Mouse (Mus musculus) kidney, embryonic 16.5 days (tissue): ENCODE measurements at regions not wholly inside any gene's neighbourhood (a gene's known extent, or its start where the extent isn't known, plus 50 kb on each side); places are given as distances from the start of the nearest gene placed in this dataset.
"Not testable (repeated sequence)": the region's sequence is repeated elsewhere in the genome, so short reads cannot be mapped to it uniquely, and the experiment has no call there.

Experiments
- ATAC-seq: fragments of 200-750 bp; cut with Nextera tagmentation; 2 replicates; pipeline ENCODE4 v1.8.0; 2017; ENCODE audit warnings: moderate TSS enrichment; ENCODE audit not compliant: low FRiP score, low TSS enrichment
- H3K27ac ChIP-seq: fragments of 300-500 bp; sonication (generic); 2 replicates; pipeline ENCODE4 v1.5.1; 2014; ENCODE audit warnings: low read length
- H3K27me3 ChIP-seq: fragments of 300-500 bp; sonication (generic); 2 replicates; pipeline ENCODE4 v1.6.1; 2014; ENCODE audit warnings: low read length, control low read depth, mixed read lengths; ENCODE audit not compliant: insufficient read depth
- H3K36me3 ChIP-seq: fragments of 300-500 bp; sonication (generic); 2 replicates; pipeline ENCODE4 v1.6.1; 2014; ENCODE audit warnings: low read length, control low read depth, mixed read lengths; ENCODE audit not compliant: insufficient read depth
- H3K4me1 ChIP-seq: fragments of 300-500 bp; sonication (generic); 2 replicates; pipeline ENCODE4 v1.6.1; 2014; ENCODE audit warnings: low read length, control low read depth, mixed read lengths; ENCODE audit not compliant: insufficient read depth
- H3K4me2 ChIP-seq: fragments of 300-500 bp; sonication (generic); replicated peaks from 2 replicates; pipeline ENCODE4 v1.6.1; 2014; ENCODE audit warnings: low read depth, low read length
- H3K4me3 ChIP-seq: fragments of 300-500 bp; sonication (generic); 2 replicates; pipeline ENCODE4 v1.5.1; 2014; ENCODE audit warnings: mild to moderate bottlenecking, low read length
- H3K9ac ChIP-seq: fragments of 300-500 bp; sonication (generic); replicated peaks from 2 replicates; pipeline ENCODE4 v1.6.1; 2014; ENCODE audit warnings: low read length
- H3K9me3 ChIP-seq: fragments of 300-500 bp; sonication (generic); 2 replicates; pipeline ENCODE4 v1.6.1; 2016; ENCODE audit warnings: low read length, control low read depth
- WGBS: fragments of 180-500 bp; shearing (Covaris S2); extraction: QIAGEN DNeasy Blood & Tissue Kit; methylation state at CpG from one replicate; pipeline ENCODE4 v1.1.7; 2014; 5-methylcytosine and 5-hydroxymethylcytosine counted together

DNA sequence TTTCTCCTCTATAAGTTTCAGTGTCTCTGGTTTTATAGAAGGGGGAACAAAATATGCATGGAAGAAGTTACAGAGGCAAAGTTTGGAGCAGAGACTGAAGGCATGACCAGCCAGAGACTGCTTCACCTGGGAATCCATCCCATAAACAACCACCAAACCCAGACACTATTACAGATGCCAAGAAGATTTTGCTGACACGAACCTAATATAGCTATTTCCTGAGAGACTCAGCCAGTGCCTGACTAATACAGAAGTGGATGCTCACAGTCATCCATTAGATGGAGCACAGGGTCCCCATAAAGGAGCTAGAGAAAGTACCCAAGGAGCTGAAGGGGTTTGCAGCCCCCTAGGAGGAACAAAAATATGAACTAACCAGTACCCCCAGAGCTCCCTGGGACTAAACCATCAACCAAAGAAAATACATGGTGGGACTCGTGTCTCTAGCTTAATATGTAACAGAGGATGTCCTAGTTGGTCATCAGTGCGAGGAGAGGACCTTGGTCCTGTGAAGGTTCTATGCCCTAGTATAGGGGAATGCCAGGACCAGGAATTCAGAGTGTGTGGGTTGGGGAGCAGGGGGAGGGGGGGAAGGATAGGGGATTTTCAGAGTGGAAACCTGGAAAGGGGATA, 621.2 kb upstream of the Msl3l2 start:
- H3K4me1 ChIP-seq, H3K9ac ChIP-seq, H3K9me3 ChIP-seq, H3K4me2 ChIP-seq, H3K27ac ChIP-seq, H3K27me3 ChIP-seq, H3K36me3 ChIP-seq, ATAC-seq, H3K4me3 ChIP-seq: not testable (repeated sequence)
- WGBS, result 77% methylated on average over 3 of the region's 3 CpGs

DNA sequence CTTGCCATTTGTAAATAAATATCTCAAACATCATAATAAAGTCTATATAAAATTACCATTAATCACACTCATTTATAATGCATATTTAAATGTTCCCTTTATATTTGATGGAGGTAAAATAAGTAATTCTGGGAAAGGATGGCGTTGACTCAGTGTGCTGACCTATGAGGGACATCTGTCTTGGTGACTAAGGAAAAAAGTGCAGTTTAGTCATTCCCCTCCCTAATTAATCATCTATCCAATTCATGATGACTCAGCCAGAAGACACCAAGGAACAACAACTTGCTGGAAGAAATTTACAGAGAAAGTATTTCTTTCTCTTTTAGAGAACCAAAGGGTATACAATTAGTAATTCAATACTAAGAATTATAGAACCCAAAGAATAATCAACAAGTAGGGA, 584.0 kb upstream of the Msl3l2 start:
- WGBS, result 69% methylated on average over 1 of the region's 1 CpGs

DNA sequence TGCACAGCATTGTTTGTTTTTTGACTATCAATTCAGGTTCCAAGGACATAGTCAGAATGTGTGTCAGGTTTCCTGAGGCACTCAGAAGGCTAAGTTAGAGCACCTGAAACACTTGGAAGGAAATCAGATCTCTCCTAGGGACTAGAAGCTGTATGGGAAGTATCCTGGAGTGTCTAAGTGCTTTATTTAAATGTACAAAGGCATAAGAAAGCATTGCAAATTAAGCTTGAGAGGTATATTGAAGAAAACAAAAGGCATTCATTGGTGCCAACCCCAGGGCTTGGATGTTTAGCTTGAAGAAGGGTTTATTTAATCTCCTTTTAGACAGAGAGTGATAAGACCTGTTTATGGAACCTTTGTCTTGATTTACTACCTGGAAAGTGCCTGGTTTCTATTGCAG, 569.3 kb upstream of the Msl3l2 start:
- H3K4me2 ChIP-seq, result no peak overlapping the region
- H3K36me3 ChIP-seq, result no peaks in the 10 kb centered on the region
- no peak overlapping the region for H3K4me3 ChIP-seq
- H3K9ac ChIP-seq, result no peak overlapping the region
- H3K27me3 ChIP-seq, result no peaks in the 10 kb centered on the region
- H3K4me1 ChIP-seq, result no peaks in the 10 kb centered on the region
- ATAC-seq, result no peak
- no peaks in the 10 kb centered on the region for H3K9me3 ChIP-seq
- H3K27ac ChIP-seq, result no peak overlapping the region

More for the DNA sequence above, 584.0 kb upstream of the Msl3l2 start:
- Histone ChIP-seq H3K36me3 (no peaks in the 10 kb centered on the region), H3K9ac (no peak overlapping the region), H3K27me3 (no peaks in the 10 kb centered on the region), H3K4me2 (no peak overlapping the region), H3K4me3 (no peak overlapping the region), H3K27ac (no peak overlapping the region), H3K9me3 (no peaks in the 10 kb centered on the region), H3K4me1 (no peaks in the 10 kb centered on the region)
- no peak for ATAC-seq

DNA sequence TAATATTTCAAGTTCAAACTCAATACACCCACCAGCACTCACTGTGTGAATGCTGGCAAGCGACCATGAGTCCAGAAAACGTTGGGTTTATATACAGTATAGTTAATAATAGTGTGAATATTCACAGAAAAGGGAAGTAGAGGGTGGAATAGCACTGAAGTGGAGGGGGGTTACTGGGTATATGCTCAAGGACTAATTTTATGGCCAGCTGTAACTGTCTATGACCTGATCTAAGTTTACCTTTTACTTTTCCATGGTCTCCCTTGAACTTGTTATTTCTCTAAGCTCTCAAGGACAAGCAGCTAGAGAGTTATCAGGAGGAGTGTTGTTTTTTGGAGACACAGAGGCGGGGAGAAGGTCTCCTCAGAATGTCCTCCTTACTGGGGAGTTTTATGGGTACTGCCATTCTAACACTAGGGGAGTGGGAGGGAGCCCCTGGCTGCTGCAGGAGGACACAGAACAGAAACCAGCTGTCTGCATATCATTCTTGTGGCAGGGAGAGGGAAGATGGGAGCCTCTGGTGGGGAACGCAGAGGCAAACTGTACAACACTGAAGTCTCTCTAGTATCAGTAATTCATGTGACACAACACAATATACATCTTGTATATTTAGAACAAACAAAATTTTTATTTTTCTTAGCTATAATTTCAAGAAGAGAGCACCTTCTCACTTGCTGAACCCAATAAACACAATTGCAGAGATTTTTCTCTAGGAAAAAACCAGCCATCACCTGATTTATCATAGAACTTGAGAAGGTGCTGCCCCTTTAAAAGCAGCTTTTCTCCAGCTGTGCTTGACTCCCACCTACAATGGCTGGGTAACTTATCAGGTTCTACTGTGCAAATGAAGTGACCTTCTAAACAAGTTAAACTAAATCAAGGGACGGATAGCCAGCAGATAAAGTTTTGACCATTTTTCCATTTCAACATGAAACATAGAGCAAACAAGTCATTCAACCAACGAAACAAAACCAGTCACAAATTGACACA, 560.0 kb upstream of the Msl3l2 start:
- H3K36me3 ChIP-seq, result no peaks in the 10 kb centered on the region
- peak; percentile 85 for ATAC-seq
- WGBS, result 32% methylated on average over 6 of the region's 6 CpGs
- no peak overlapping the region for H3K27ac ChIP-seq
- H3K9ac ChIP-seq, result no peak overlapping the region
- no peaks in the 10 kb centered on the region for H3K9me3 ChIP-seq
- H3K4me1 ChIP-seq, result no peaks in the 10 kb centered on the region
- H3K27me3 ChIP-seq, result no peaks in the 10 kb centered on the region
- no peak overlapping the region for H3K4me3 ChIP-seq
- H3K4me2 ChIP-seq, result no peak overlapping the region

DNA sequence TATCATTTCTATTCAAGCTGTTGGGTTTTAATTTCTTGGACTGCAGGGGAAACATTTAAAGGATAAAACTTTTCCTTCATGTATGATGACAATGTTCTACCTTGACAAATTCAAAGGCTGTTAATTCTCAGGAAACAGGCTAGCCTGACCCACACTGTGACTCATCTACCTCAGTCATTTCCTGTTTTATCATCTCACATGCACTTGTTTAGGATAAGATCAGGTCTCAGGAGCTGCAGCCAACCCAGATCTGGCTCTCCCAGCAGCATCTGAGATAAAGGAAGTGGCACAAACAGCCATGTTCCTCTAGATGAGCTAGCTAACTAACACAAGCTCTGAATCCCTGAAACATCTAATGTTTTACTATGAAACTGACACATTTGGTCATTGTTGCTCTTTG, 541.8 kb upstream of the Msl3l2 start:
- no peak overlapping the region for H3K9ac ChIP-seq
- no peaks in the 10 kb centered on the region for H3K9me3 ChIP-seq
- no peak overlapping the region for H3K4me2 ChIP-seq
- H3K4me1 ChIP-seq, result no peaks in the 10 kb centered on the region
- no peaks in the 10 kb centered on the region for H3K36me3 ChIP-seq
- H3K27me3 ChIP-seq, result no peaks in the 10 kb centered on the region
- ATAC-seq, result no peak
- H3K27ac ChIP-seq, result no peak overlapping the region
- no peak overlapping the region for H3K4me3 ChIP-seq

DNA sequence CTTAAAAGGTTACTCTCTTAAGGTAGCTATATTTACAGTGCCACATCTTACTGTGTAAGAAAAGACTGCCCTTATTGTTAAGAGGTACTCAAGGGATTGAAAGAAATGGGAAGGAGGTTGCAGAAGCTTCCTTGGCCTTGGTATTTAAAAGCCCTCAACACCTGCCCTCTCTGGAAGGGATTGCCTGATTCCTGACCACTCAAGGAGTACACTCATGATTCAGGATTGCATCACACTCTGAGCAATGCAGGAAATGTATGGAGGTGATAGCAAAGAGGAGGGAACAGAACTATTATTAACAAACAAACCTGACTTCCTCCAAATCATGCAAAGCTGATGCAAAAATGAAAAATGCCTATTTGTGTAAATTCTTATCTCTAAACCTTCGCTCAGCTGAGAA, 534.0 kb upstream of the Msl3l2 start:
- H3K4me2 ChIP-seq, result no peak overlapping the region
- WGBS, result 88% methylated on average over 1 of the region's 1 CpGs
- no peak overlapping the region for H3K27ac ChIP-seq

DNA sequence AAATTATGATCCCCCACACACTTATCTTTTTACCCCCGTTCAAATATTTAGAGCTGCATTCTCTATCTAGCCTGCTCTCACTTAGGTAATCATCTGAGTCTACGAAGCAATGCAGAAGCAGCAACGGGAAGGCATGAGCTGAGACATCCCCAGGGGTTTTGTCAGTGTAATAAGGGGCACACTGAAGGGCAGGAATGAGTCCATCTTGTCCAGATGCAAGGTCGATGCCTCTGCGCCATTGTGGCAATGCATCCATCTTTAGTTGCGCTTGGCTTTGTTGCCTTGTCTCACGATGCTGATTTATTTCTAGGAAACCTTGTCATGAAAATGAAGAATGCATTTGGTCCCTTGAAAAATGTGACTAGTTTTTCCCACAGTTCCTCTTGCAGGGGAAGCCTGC, 515.7 kb upstream of the Msl3l2 start:
- no peaks in the 10 kb centered on the region for H3K27me3 ChIP-seq
- 57% methylated on average over 7 of the region's 7 CpGs for WGBS

More for the DNA sequence above, 534.0 kb upstream of the Msl3l2 start:
- Histone ChIP-seq H3K27me3 (no peaks in the 10 kb centered on the region), H3K4me1 (no peaks in the 10 kb centered on the region), H3K36me3 (no peaks in the 10 kb centered on the region), H3K4me3 (no peak overlapping the region), H3K9ac (no peak overlapping the region), H3K9me3 (no peaks in the 10 kb centered on the region)
- no peak for ATAC-seq

DNA sequence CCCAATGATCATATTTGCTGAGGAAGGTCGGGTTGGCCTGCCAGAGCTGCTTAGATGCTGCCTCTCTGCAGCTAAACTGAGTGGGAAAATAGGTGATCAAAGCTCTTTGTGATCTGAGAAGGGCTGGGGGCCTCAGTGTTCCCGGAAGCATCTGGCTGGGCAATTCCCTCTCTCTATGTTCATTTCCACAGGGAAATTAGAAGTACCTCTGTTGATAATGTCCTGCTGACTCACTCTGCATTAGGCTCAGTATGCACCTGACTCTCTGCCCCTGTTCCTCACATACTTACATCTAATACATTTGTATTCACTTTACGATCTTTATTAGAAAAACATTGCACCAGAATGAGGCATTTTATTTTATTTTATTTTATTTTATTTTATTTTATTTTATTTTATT, 514.8 kb upstream of the Msl3l2 start:
- 57% methylated on average over 3 of the region's 3 CpGs for WGBS

More for the DNA sequence above, 515.7 kb upstream of the Msl3l2 start:
- H3K9me3 ChIP-seq, result no peaks in the 10 kb centered on the region
- no peaks in the 10 kb centered on the region for H3K4me1 ChIP-seq
- no peaks in the 10 kb centered on the region for H3K36me3 ChIP-seq
- ATAC-seq, result no peak
- no peak overlapping the region for H3K4me3 ChIP-seq
- no peak overlapping the region for H3K9ac ChIP-seq
- H3K4me2 ChIP-seq, result no peak overlapping the region
- H3K27ac ChIP-seq, result no peak overlapping the region

DNA sequence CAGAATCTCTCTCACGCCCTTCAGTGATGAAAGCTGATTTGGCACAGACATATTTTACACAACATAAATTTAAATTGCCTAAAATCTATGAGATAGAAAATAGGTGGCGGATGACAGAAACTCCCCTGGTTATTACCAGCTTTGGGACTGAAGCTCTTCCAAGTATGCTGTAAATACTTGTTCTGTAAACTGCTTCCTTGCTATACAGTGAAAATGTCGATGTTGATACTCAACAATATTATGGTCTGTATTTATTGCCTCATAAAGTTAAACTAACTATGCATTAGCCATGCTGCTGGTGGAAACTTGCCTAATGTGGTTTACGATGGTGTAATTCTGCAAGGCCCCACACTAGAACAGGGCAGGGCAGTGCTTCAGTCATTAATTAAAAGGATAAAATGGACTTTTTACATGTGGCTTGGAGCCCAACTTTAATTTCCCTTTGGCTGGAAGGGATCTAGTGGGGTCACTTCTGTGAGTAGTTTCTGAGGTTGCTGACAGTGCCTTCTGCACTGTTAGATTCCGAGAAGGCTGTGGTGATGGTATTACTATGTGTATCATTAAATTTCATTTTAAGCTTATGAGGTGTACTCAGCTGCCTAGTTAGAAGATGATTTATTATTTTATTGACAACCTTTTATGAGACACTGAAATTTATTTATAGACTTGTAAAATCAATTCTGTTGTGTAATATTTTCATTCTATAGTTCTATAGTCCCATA, 482.0 kb upstream of the Msl3l2 start:
- WGBS, result 45% methylated on average over 5 of the region's 5 CpGs
- Histone ChIP-seq H3K4me3 (no peak overlapping the region), H3K4me2 (no peak overlapping the region), H3K27me3 (no peaks in the 10 kb centered on the region), H3K4me1 (no peaks in the 10 kb centered on the region), H3K9ac (no peak overlapping the region), H3K27ac (no peak overlapping the region), H3K36me3 (no peaks in the 10 kb centered on the region), H3K9me3 (peaks cover 11% of the 10 kb centered on the region)
- peak; percentile 79 for ATAC-seq

More for the DNA sequence above, 514.8 kb upstream of the Msl3l2 start:
- H3K4me1 ChIP-seq, result no peaks in the 10 kb centered on the region
- no peak overlapping the region for H3K9ac ChIP-seq
- ATAC-seq, result no peak
- H3K27ac ChIP-seq, result no peak overlapping the region
- H3K4me3 ChIP-seq, result no peak overlapping the region
- no peaks in the 10 kb centered on the region for H3K9me3 ChIP-seq
- no peaks in the 10 kb centered on the region for H3K27me3 ChIP-seq
- no peak overlapping the region for H3K4me2 ChIP-seq
- no peaks in the 10 kb centered on the region for H3K36me3 ChIP-seq
